In the genomic region with DNA sequence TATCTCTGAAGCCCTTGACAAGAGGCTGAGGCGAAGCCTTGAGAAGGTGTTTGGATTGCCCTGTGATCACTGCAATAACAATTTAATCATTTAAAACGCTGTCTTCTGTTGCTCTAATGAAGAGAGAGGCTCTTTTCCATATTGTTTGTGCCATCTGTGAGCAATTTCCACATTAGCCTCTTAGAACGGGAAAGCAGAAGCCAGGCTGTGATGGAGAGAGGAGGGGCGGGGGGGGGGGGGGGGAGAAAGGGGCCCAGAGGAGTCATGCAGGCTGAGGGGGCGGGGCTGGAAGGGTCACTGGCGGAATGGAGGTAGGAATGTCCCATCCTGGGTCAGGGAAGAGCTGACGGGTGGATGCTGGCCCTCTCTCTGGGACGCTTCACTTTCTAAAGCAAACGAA, we compare ENCODE assay signal across 20 mouse cellular contexts.
DNase-seq lines count a peak whose midpoint lies in the region; ATAC-seq lines count a peak whose summit lies in the region.
"Had no signal": no experiment of that assay in that cellular context is flagged by ENCODE, and none has a peak within 500 bp of the region (broad histone marks: within the 10 kb centered on the region; RNA-seq: fewer than 3 reads in every experiment).

No protein-coding gene starts in this region.

- peaks cover 11% of the 10 kb centered on the region for H3K27me3 ChIP-seq in hindbrain, embryonic 10.5 days (ENCODE audit: insufficient read depth, poor library complexity, severe bottlenecking)
- no peaks in the 10 kb centered on the region; the same call in 1 of the 2 replicates for H3K27me3 ChIP-seq in hindbrain, embryonic 12.5 days
- no peaks in the 10 kb centered on the region for H3K27me3 ChIP-seq in embryonic facial prominence, embryonic 13.5 days
- H3K27me3 ChIP-seq in neural tube, embryonic 15.5 days (replicated peaks): no peaks in the 10 kb centered on the region
- H3K27me3 ChIP-seq: hindbrain, embryonic 15.5 days; liver, embryonic 12.5 days; midbrain, embryonic 15.5 days had no signal

- no peak overlapping the region for H3K4me3 ChIP-seq in hindbrain, embryonic 10.5 days
- H3K4me3 ChIP-seq in hindbrain, embryonic 12.5 days: no peak overlapping the region
- no peak overlapping the region for H3K4me3 ChIP-seq in embryonic facial prominence, embryonic 13.5 days
- no peak overlapping the region for H3K4me3 ChIP-seq in neural tube, embryonic 15.5 days (replicated peaks)
- H3K4me3 ChIP-seq: forebrain, embryonic 12.5 days; hindbrain, embryonic 15.5 days; liver, embryonic 12.5 days; megakaryocyte, embryonic 14.5 days; midbrain, embryonic 15.5 days had no signal

- 21% methylated on average over 9 of the region's 9 CpGs for whole genome bisulfite sequencing in hindbrain, embryonic 10.5 days
- WGBS in hindbrain, embryonic 12.5 days: 21% methylated on average over 8 of the region's 9 CpGs
- 17% methylated on average over 8 of the region's 9 CpGs for WGBS in embryonic facial prominence, embryonic 13.5 days
- 21% methylated on average over 8 of the region's 9 CpGs for WGBS in neural tube, embryonic 15.5 days

- DNase-seq in hindbrain, embryonic 10.5 days (ENCODE audit: low spot score): peak; percentile 22
- peak; percentile 48 for DNase-seq in embryo, embryonic 11 days
- DNase-seq in right cerebral cortex, postnatal 4 days: no peak
- DNase-seq in adrenal gland, postnatal 10 days: no peak
- DNase-seq: cerebellum, adult 2 months; cerebellum, postnatal 36 days; gastrocnemius, postnatal 36 days; kidney, adult 18-20 months; kidney, postnatal 10 days; left cerebral cortex, postnatal 4 days; lung, adult 2 months; thymus, postnatal 36 days had no signal

- H3K36me3 ChIP-seq in hindbrain, embryonic 10.5 days: no peaks in the 10 kb centered on the region
- no peaks in the 10 kb centered on the region for H3K36me3 ChIP-seq in hindbrain, embryonic 12.5 days
- H3K36me3 ChIP-seq in embryonic facial prominence, embryonic 13.5 days: no peaks in the 10 kb centered on the region
- no peaks in the 10 kb centered on the region for H3K36me3 ChIP-seq in neural tube, embryonic 15.5 days
- H3K36me3 ChIP-seq: forebrain, embryonic 12.5 days; hindbrain, embryonic 15.5 days; liver, embryonic 12.5 days; midbrain, embryonic 15.5 days had no signal

- ATAC-seq in hindbrain, embryonic 12.5 days (ENCODE audit: low FRiP score): no peak
- ATAC-seq in embryonic facial prominence, embryonic 13.5 days (ENCODE audit: insufficient number of reproducible peaks, insufficient read depth, low FRiP score, low TSS enrichment, low read depth): no peak
- ATAC-seq in neural tube, embryonic 15.5 days (ENCODE audit: low FRiP score): 0 out of 2 replicates have a peak, but pooled peaks have one; percentile 12
- ATAC-seq: liver, embryonic 12.5 days; midbrain, embryonic 15.5 days had no signal

- H3K9me3 ChIP-seq in hindbrain, embryonic 10.5 days: no peaks in the 10 kb centered on the region
- H3K9me3 ChIP-seq in hindbrain, embryonic 12.5 days (replicated peaks): no peaks in the 10 kb centered on the region
- no peaks in the 10 kb centered on the region for H3K9me3 ChIP-seq in embryonic facial prominence, embryonic 13.5 days
- no peaks in the 10 kb centered on the region for H3K9me3 ChIP-seq in neural tube, embryonic 15.5 days (replicated peaks)
- H3K9me3 ChIP-seq: forebrain, embryonic 12.5 days; hindbrain, embryonic 15.5 days; liver, embryonic 12.5 days; megakaryocyte, embryonic 14.5 days; midbrain, embryonic 15.5 days had no signal

- no peak overlapping the region for H3K4me2 ChIP-seq in hindbrain, embryonic 12.5 days (replicated peaks)
- peak overlapping the region; percentile 26; the same call in 1 of the 2 replicates for H3K4me2 ChIP-seq in embryonic facial prominence, embryonic 13.5 days
- no peak overlapping the region for H3K4me2 ChIP-seq in neural tube, embryonic 15.5 days
- H3K4me2 ChIP-seq: forebrain, embryonic 12.5 days; hindbrain, embryonic 15.5 days; liver, embryonic 12.5 days; midbrain, embryonic 15.5 days had no signal

- H3K9ac ChIP-seq in hindbrain, embryonic 12.5 days: no peak overlapping the region
- H3K9ac ChIP-seq in embryonic facial prominence, embryonic 13.5 days: peak overlapping the region; percentile 27; the same call in 1 of the 2 replicates
- no peak overlapping the region for H3K9ac ChIP-seq in neural tube, embryonic 15.5 days (replicated peaks)
- H3K9ac ChIP-seq: forebrain, embryonic 12.5 days; hindbrain, embryonic 15.5 days; liver, embryonic 12.5 days; midbrain, embryonic 15.5 days had no signal

- peaks cover 16% of the 10 kb centered on the region for H3K4me1 ChIP-seq in hindbrain, embryonic 10.5 days (replicated peaks)
- H3K4me1 ChIP-seq in hindbrain, embryonic 12.5 days: peaks cover 9% of the 10 kb centered on the region
- peaks cover 21% of the 10 kb centered on the region for H3K4me1 ChIP-seq in embryonic facial prominence, embryonic 13.5 days
- H3K4me1 ChIP-seq in neural tube, embryonic 15.5 days: peaks cover 20% of the 10 kb centered on the region
- H3K4me1 ChIP-seq: liver, embryonic 12.5 days; megakaryocyte, embryonic 14.5 days had no signal

- H3K27ac ChIP-seq in hindbrain, embryonic 10.5 days: no peak overlapping the region
- H3K27ac ChIP-seq in hindbrain, embryonic 12.5 days: no peak overlapping the region
- no peak overlapping the region for H3K27ac ChIP-seq in embryonic facial prominence, embryonic 13.5 days
- H3K27ac ChIP-seq in neural tube, embryonic 15.5 days (replicated peaks): 0 out of 2 replicates have a peak overlapping the region, but pooled peaks have one; percentile 28
- H3K27ac ChIP-seq: forebrain, embryonic 12.5 days; hindbrain, embryonic 15.5 days; liver, embryonic 12.5 days; midbrain, embryonic 15.5 days had no signal

Comparison
In these comparisons a context has a peak if more than half of its experiments do, and no peak if none do; other contexts are left out.
1. DNase-seq: peak in hindbrain, embryonic 10.5 days (single experiment) and embryo, embryonic 11 days (single experiment); none in right cerebral cortex, postnatal 4 days (single experiment) and adrenal gland, postnatal 10 days (single experiment).